Mouse (Mus musculus): ENCODE data around the gene Cgrrf1.
A peak's percentile ranks its signal among the peaks of the same experiment; 100 is the strongest.

The Cgrrf1 gene

DNA sequence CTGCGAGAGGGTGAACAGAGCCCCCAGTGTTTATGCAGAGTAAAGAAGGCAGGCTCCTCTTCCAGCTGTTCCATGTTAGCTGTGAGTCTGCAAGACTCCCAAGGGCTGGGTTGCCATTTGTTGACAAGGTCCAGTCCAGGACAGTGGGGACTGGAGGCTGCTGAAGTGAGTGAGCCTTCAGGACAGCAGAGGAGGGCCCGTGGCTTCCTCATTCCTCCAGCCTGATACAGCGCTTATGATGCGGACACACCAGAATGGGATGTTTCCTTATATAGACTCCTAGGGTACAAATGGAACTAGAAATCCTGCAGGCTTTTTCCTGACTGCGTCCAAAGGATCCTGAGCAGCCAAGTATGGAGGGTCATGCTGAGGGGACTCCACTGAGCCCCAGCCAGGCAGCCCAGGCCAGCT is 54.0 kb downstream of the Cgrrf1 start:
- DNase-seq (ENCODE audit: low spot score in 2 of 2) = peak; percentile 9 to 14

DNA sequence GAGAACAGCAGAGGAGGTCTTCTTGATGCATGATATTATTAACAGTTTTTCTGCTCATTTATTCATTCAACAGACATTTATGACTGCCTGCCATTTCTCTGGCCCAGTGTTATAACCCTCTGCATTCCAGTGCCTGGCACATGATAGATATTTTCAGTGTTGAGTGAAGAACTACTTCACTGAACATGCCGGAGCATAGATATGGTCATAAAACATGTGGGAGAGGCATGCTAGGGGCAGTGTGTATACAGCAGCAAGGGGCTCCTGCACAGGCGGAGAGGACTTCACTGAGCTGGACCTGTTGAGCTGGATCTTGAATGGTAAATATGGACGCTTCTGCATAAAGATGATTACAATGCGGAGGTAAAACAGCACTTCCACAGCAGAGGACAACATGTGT is 57.2 kb downstream of the Cgrrf1 start:
- no peak for DNase-seq (ENCODE audit: low spot score in 2 of 2)

DNA sequence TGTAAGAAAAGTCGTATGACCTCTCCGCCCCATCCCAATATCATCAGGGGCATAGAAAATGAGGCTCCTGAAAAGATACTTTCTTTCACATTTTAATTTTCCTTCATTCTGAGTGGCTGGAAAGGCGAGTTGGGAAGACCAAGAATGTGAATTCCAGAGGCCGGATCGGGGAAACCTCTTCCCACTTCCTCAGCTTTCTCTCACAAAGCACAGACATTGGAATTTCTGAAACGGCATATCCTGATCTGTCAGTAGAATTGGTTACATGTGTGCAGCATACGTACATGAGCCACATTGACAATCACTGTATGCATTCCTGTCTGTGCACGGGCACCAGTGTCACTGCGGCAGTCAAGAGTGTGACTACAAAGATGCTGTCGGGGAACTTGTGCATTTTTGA is 62.0 kb downstream of the Cgrrf1 start:
- DNase-seq (ENCODE audit: low spot score in 2 of 2) = no peak

DNA sequence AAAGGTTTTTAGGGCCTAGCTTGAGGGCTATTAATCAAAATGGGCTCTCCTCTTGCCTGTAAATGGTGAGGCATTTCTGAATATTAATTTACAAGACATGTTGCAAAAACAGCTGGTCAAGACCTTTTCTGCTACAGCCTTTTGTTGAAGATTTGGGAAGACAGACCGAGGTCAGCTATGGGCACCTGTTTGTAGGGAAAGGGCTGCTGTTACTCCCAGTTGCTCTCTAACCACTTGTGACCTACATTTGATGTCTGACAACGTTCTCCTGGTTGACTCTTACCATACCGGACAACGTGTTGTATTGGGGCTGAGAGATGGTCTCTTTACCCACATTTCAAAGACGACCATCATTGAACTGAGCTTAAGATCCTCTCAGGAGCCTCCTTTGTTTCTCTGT is 66.0 kb downstream of the Cgrrf1 start:
- no peak for DNase-seq (ENCODE audit: low spot score in 2 of 2)

DNA sequence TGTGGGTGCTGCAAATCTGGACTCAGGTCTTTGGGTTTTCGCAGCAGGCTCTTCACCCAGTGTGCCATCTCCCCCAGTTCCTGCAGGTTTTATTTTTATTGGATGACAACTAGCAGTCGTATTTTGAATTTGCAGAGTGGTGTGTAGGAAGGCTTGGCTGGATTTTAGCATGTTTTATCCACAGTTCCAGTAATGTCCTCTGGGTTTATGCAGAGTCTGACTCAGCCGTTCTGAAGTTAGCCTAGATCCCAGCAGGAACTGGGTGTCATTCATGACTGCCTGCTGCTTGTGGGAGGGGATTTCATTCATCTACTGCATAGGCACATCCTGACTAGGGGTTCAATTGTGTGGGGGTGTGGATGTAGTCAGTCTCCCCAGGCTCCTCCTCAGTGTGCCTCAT is 66.7 kb downstream of the Cgrrf1 start:
- peak in 1 of 2 experiments; percentile 21 for DNase-seq (ENCODE audit: low spot score in 2 of 2)

DNA sequence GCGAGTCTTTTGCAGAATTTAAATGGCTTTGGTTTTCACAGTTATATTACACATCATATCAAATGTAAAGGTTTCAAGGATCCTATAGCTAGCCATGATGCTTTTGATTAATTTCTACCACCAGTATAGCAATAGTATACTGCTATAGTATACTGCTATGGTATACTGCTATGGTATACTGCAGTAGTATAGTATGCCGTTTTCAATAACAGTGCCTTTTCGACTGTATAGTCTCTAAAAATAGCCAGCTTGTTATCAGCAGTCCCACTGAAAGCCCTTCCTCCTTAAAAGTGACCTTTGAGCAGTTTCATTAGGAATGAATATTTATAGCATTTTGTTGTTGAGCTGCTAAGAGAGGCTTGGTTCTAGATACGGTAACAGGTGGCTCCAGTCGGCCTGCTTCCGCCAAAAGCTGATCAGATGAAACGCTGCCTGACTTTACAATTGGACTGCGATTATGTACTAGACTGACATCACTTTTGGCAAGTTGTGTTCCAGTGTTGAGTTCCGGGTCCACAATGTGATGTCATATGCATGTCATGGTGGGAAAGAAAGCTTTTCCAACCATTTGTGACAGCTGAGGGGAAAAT is 70.7 kb downstream of the Cgrrf1 start:
- no peak for DNase-seq (ENCODE audit: low spot score in 2 of 2)

Data from frontal cortex, postnatal 14 days (tissue).